Mouse (Mus musculus) CD4-positive, CD25-positive, alpha-beta regulatory T cell, adult 4 months (primary cell): ENCODE measurements around the gene Gstt1. TPM values are rescaled to one million over a fixed set of nuclear protein-coding genes. Genes with fewer than 3 reads are reported as not detected.
"Not testable (repeated sequence)": the region's sequence is repeated elsewhere in the genome, so short reads cannot be mapped to it uniquely, and the experiment has no call there.

Source experiments
- ATAC-seq: one replicate; pipeline ENCODE4 v1.8.0; 2017
- polyA plus RNA-seq, 2 experiments: library from polyadenylated mRNA; unstranded; fragments of 100-300 nt; shearing (Covaris generic); gene quantifications; one replicate each; pipeline ENCODE4 v1.2.1; 2017

Gstt1 gene
- polyA plus RNA-seq, 2 experiments from 2014 or later, result 1.3 TPM; not detected in 1

DNA sequence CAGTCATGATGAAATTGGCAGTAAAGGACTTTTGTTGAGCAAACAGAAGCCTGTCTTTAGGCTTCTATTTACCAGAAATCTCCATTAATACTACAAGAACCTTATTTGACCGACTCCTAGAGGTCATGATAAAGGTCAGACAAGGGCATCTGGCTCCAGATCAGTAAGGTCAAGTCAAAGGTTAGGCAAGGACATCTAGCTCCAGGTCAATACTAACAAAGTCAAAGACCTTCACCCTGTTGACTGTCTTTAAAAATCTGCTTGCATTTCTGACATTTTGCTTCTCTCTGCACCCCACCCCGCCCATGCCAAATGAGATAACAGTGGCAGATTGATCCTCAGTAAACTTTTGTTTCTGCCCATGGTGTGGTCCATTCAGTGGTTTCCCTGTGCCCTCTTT is 5.8 kb upstream of the Gstt1 start:
- ATAC-seq, result no peak

DNA sequence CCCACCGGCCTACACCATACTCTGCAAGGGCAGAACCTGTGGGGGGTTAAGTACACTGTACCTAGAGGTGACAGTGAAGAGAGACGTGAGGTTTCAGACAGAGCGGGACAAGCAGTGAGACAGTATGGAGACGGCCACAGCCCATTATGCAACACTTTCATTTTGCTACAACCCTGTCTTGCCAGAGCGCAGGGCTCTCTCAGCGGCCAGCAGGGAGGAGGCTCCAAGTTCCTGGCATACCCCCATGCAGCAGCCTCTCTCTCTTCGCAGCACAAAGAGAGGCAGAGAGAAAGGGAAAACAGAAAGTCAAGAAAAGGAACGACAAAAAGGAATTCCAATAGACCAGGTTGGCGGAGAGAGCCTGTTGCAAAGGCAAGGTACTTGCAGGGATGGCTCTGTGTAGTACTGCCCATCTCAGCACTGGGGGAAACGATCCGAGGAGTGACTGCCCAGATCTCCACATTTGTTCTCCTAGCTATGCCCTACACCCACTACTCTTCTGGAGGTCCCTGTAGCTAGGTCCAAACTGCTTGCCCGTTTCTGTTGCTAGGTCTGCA is 687 bp downstream of the Gstt1 start:
- peak; percentile 71 for ATAC-seq

DNA sequence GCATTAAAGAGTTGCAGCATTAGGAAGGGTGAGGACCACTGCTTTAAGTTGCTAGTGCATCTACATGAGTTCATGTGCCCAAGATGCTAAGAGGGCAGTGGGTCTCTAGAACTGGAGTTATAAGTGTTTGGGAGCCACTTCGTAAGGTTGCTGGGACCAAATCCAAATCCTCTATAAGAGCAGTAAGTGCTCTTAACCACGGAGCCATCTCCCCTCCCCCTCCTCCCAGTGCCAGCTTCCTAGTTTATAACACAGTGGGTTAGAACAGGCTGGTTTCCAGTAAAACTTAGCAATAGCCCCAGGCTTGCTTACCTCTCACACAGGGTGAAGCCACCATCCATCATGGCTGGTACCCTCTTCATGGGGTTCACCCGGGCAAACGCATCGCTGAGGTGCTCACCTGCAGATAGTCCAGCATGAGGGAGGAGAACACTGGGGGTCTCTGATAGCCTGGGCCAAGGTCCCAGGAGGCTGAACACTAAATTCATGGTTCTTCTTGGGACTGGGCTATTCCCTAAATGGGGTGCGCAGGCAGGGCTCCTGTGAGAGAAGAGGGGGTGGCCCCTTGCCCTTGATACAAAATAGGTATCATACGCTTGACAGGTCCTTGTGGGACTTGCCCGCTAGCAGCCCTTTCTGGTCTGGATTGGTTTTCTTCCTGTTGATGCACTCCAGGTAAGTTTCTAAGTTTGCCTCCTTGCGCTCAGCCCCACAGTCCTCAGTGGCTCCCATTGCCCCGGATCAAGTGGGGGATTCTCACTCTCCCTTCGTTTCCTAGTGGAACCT is 1.5 kb downstream of the Gstt1 start:
- ATAC-seq, result no peak

DNA sequence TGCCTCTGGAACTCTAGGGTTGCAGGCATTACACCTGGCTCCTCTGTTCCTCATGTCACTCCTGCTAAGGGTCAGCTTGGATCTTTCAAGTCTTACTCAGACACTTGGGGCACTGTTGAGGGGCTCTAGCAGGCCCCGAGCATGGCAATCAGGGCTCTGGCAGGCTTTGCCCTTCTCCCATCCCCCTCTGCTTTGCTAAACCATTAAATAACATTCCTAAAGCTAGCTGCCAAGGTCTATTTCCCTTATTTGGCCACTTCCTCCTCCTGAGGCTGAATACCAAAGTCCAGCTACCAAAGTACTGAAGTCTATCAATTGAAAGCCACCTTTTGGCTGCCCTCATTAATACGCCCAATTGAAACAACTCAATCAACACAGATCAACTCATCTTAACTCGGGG is 3.5 kb downstream of the Gstt1 start:
- no peak for ATAC-seq

DNA sequence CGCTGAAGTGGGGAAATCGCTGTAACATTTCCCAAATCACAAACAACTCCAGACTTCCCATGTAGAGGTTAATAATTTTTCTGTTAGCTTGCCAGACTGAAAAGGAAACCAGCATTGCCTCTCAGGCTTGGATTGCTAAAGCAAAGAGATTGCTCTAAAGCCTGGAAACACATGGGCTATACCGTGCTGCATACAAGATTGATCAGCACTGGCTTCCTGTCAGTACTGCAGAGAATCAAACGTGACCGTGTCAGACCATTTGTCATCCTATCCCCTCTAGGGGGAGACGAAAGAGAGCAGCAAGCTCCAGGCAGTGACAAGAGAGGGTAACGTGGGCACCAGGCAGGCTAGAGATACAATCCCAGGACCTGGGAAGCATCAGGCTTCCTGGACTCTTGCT is 7.6 kb downstream of the Gstt1 start:
- peak; percentile 67 for ATAC-seq

DNA sequence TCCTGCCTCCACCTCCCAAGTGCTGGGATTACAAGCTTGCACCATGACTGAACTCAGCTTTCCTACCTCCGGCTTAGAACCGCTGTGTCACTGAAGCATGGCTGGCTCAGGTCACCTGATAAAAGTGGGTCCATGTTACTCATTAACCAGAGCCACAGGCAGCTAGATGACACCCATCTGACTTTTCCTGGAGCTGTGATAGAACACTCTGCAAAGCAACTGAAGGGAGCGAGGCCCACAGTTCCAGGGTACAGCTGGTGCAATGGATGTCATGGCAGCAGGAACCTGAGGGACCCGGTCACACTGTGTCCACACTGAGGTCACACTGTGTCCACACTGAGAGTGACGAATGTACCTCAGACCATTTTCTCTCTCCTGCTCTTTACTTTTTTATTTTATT is 8.5 kb downstream of the Gstt1 start:
- no peak for ATAC-seq

DNA sequence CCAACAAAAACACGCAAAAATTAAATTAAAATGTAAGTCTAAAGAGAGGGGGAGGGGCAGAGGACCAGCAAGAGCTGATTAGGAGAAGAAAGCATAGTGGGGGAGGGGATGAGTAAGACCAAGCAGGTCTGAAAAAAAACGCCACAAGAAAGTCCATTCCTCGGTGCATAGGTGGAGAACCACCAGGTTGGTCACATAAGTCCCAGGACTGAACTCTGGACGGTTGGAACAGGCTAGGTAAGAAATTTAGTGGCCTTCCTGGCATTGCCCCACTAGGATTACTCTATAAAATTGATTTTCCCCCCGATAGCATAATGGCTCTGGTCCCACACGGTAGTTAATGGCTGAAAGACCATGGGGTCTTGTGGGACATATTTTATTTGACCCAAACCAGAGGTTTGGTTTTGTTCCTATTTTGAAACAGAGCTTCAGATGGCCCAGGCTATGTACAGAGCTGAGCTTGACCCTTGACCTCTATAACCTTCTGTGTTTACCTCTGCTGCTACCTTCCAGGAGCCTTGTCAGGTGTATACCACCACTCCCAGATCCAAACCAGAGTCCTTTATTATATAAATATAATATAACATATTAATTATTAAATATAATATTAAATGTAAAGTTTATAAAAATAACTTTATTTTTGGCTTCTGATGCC is 9.2 kb downstream of the Gstt1 start:
- ATAC-seq, result no peak

DNA sequence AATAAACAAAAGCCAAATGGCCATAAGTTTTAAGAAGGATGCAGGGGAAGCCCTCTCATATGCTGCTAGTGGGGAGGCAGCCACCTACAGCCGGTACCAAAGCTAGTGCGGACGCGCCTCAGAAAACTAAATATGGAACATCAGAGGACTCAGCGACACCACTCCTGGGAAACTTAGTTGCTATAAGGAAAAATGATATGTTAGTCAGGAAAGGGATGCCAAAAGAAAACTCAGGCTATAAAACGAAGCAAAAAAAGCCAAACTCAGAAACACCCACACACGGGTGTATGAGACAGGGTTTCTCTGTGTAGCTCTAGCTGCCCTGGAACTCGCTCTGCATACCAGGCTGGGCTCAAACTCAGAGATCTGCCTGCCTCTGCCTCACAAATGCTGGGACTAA is 10.1 kb downstream of the Gstt1 start:
- no peak for ATAC-seq

DNA sequence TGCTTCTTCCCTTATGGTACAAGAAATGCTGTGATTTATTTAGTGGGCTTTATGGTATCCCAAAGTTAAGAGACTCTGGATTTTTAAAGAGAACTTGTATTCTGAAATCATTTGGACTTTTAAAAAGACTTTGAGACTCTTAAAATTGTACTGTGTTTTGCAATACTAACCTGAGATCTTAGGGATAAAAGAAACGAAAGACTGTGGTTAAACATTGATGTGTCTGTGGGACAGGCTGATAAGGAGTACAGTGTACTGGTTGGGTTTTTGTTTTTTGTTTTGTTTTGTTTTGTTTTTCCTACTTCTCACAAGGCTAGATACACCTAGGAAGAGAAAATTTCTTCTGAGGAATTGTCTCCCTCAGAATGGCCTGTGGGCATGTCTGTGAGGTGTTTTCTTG is 12.9 kb downstream of the Gstt1 start:
- no peak for ATAC-seq

DNA sequence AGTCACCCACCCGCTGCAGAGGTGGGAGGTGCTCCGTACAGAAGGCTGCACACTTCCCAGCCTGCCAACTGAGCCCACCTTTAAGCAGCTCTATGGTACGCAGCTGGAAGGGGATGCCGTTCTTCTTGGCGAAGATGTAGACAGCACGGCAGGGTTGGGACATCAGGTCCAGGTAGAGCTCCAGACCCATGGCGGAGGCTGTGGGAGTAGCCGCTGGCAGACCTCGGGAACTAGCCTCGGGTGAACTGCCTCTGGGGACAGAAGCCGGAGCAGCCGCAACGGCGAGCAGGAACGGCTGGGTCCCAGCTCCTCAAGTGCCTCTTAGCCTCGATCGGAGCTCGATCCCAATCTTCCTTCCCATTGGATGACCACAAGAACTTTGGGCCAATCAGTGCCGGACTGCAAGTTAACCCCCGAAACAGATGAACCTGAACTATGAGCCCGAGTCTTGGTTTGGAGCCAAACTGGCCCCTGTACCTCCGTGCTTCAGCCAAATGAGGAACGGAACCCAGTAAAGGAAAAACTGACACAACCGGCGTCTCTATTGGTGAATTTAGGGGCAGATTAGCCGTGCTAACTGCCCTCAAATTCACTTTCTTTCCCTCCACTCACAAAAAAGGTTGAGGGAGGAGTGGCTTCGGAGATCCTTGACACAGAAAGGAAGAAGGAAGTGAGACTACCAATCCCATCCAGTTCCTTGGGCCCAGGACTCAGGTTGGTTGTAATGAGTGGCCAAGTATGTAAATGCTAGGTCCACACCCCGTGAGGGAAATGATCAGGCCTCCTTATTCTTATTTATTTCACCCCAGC is 17.4 kb downstream of the Gstt1 start, which contains the start of the genes Gm20441 and Gstt3:
TSS of gene Gm20441 (minus strand) at position 186 of the 810 bp plus-strand sequence.
TSS of gene Gstt3 (minus strand) at position 646 of the 810 bp plus-strand sequence.
- ATAC-seq, result peak; percentile 74

DNA sequence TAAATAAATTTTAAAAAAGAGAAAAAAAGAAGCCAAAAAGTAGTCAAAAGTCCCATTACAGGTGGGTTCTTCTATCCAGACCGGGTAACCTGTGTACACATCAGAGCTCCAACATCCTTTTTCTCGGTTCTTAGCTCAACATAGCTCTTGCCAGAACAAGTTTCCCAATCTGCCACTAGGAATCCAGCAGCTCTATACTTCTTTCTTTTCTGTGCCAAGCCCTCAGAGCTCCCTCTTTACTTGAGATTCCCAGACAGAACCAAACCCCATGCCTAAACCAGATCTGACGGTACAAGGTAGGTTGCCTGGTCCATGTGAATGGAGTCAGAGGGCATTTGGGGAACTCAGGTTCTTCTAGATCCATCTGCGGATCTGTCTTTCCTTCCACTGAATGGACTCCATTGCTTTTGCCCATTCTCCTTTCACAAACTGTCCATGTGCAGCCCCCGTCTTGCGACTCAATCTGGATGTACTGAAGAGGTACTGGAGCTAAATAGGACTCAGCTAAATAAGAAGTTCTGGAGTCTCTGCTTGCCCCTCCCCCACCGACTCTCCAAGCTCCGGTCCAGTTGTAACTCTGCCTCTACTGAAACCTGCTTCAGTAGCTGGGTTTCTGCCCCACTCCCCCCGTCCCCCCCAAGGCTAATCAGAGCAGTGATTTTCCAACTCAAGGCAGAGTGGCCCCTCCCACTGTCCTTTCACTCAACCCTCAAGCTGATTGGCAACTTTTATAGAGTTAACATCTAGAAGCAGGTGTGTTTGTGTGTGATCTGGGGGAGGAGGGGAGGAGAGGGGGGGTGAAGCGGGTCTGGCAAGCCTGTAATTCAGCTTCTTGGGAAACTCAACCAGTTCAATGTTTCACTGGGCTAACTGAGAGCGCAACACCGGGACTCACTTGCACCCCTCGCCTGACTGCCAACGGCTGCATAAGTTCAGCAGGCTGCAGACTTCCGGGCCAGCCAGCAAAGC is 18.9 kb downstream of the Gstt1 start:
- ATAC-seq, result no peak

DNA sequence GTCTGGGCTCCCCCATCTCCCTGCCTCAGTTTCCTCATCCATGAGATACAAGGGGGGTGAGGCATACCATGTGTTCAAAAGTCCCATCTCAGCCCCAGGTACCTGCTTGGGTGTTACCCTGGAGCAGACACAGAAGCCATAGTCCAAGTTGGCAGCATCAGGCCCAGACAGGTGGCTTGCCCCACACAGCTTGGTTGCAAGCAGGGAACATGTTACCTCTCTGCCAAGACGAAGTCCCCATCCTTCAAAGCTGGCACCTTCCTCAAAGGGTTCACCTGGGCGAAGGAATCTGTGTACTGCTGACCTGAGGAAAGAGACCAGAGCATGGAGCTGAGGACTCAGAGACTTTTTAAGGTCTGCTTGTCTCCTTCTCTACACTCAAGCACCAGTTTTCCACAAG is 20.5 kb downstream of the Gstt1 start:
- no peak for ATAC-seq

DNA sequence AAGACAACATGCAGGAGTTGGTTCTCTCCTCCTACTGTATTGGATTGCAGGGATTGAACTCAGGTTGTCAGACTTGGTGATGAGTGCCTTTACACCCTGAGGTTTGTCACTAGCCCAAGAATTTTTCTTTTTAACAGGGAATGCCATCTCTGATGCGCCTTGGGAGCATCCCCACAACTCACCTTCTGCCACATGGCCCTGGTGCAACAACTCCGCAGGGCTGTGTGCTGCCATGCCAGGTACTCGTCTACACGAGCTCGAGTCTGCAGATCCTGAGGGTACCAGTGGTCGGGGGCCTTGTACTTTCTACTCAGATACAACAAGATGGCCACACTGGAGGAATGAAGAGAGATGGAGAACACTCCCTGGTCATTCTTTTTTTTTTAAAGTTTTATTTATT is 21.8 kb downstream of the Gstt1 start:
- no peak for ATAC-seq

DNA sequence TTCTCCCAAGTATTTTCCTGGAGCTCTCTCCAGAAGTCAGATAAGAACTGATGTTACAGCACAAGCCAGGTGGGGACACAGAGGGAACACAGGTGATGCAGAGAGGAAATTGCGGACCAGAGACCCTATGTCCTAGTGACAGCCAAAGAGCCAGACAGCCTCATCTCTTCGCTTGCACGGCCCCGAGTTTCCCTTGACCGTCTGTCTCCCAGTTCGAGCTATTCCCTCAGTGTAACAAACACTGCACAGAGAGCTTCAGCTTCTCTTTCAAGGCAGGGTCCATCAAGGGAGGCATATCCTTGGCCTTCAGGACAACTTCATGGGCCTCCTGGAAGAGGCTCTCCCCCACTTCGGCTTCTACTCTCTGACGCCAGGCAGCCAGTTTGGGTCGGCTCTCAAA is 23.8 kb downstream of the Gstt1 start:
- ATAC-seq, result no peak

DNA sequence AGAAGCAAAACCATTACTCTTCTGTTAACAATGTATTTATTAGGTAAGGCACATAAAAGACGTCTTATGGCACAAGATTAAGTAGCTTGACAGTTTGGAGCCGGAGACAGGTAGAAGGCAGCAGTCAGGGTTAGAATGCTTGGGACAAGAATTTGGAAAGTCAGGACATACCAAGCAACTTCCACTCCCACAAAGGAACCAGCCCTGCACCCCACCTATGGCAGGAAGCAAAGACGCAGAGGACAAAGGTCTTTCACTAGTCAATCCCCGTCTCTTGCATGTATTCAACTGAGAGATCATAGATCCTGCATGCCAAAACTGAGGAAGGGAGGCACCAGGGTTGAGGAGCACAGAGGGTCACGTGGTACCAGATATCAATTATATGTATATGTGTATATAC is 24.3 kb downstream of the Gstt1 start:
- no peak for ATAC-seq

DNA sequence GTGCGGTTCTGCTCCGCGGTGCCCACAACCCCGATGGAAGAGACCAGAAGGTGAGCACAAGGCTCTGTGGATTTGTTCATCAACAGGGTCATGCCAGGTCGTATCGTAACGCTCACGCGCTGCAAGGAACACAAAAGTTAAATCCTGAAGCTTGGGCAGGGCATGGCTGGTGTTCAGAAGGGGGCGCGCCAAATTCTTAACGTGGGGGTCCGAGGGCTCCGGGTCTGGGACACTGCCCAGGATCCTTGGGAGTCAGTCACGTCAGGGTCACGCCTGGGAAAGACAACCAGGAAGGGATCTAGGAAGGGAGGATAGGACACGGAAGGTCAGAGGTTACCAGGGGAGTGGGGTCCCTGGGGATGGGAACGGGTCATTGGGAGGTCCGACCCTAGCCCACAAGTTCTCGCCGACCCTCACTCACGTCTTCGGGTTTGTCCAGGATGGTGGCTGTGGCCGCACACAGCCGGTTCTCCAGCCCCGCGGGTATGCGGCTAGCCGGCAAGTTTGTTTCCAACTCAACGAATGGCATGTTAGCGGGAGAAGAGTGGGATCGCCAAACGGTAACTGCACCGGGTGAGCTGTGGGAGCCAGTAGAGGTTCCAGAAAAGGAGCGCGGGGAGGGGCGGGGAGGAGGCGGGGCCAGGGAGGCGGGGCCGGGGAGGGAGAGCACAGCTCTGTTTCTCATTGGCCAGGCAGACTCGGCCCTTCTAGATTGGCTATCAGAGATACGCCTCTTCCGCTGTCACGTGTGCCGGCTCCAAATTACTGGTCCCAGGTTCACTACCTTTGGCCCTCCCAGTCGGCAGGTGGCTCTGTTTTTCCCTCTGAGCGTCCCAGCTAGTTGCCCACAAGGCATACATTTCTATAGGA is 25.4 kb downstream of the Gstt1 start, which contains the start of gene Ddt:
TSS of gene Ddt (minus strand) at position 620 of the 870 bp plus-strand sequence.
- ATAC-seq, result peak; percentile 100

DNA sequence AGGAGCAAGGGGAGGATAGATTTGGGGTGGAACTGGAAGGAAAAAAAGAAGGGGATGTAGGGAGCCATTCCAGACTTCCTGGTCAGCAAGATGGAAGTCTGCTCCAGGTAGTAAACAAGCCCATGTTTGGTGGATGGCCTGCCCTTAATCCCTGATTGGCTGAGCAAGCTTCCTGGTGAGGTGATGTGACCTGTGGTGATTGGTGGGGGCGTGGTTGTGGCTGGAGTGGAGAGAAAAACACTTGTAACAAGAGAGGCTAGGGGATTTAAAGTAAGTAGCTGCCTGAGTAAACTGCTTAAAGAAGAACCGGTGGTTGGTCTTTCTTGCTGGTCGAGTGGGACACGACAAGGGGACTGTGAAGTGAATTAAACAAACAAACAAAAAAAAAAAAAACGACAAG is 30.6 kb downstream of the Gstt1 start:
- not testable (repeated sequence) for ATAC-seq

DNA sequence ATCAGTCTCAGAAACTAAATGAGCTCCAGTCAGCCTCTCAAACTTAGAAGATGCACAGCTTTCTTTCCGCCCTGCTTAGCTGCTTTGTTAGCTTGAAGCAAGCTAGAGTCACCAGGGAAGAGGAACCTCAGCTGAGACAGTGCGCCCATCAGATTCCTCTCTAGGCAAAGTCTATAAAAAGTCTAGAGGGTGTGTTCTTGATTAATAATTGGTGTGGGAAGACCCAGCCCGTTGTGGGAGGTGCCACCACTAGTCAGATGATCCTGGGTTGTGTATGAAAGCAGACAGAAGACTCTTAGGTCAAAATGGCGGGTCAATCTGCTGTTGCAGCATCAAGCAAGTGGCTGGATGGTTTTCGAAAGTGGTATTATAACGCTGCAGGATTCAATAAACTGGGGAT is 31.5 kb downstream of the Gstt1 start:
- no peak for ATAC-seq

DNA sequence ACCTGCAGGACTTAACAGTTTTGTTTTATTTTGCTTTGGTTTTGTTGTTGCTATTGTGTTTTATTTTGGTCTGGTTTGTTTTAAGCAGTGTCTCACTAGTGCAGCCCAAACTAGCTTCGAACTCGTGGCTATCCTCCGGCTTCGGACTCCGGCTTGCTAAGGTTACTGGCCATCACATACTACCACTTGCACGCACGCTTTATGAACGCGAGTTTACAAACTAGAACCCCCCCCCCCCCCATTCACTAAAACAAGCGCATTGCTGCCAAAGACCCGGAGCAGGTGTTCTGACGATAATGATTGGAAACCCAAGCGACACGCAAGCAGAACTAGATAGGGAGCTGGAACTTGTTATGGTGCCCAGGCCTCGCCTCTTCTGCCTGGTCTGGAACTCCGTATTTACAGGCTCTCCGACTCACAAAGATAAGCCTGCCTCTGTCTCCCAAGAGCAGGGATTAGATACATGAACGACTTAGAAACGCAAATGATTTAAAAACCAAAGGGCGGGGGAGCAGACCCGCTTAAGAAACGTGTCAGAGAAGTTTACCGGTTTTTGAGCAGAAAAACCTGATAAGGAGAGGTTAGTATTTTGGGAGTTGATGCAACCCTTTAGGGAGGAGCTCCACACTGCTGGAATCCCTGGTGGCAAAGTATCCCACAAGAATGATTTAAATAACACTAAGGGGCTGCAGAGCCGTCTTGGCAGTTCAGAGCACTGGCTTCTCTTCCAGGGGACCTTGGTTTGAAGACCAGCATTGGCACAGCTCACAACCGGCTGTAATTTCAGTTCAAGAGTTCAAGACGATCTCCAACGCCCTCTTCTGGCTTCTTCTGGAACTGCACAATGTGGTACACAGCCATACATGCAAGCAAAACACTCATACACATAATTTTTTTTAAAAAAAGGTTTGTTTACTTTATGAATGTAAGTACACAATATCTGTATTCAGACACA is 33.6 kb downstream of the Gstt1 start:
- peak; percentile 24 for ATAC-seq
